Mouse (Mus musculus): ENCODE measurements around the gene Gstp1. TPM values are rescaled to one million over a fixed set of nuclear protein-coding genes. Genes with fewer than 3 reads are reported as not detected.
"Not testable (repeated sequence)": the region's sequence is repeated elsewhere in the genome, so short reads cannot be mapped to it uniquely, and the experiment has no call there.

Gene Gstp1
- polyA plus RNA-seq, 1 experiment = 187 TPM

GRCm38 (mm10) chr19:4051741-4052515 lies 14.1 kb upstream of the Gstp1 start:
- no peak overlapping the region for H3K27ac ChIP-seq (ENCODE audit: control insufficient read depth, insufficient read depth, low read depth, low read length, poor library complexity)
- peak; percentile 83 for TF ChIP-seq CTCF (IDR thresholded peaks at IDR 0.05; ENCODE audit: control insufficient read depth, insufficient read depth, low read length)
- no peak for TF ChIP-seq POLR2A (IDR thresholded peaks at IDR 0.05; ENCODE audit: borderline replicate concordance, control insufficient read depth, low read depth, low read length)
- no peaks in the 10 kb centered on the region for H3K4me1 ChIP-seq (ENCODE audit: control insufficient read depth, insufficient read depth, low read length)
- 50% methylated on average over 10 of the region's 10 CpGs for WGBS
- no peak overlapping the region for H3K4me3 ChIP-seq (replicated peaks; ENCODE audit: control insufficient read depth, low read depth, low read length)

- Histone ChIP-seq H3K4me1 (ENCODE audit: control insufficient read depth, insufficient read depth, low read length) (peaks cover 2% of the 10 kb centered on the region; the same call in 1 of the 2 replicates), H3K27ac (ENCODE audit: control insufficient read depth, insufficient read depth, low read depth, low read length, poor library complexity) (no peak overlapping the region), H3K4me3 (replicated peaks; ENCODE audit: control insufficient read depth, low read depth, low read length) (no peak overlapping the region)
- TF ChIP-seq CTCF (IDR thresholded peaks at IDR 0.05; ENCODE audit: control insufficient read depth, insufficient read depth, low read length) (peak; percentile 17; the same call in 1 of the 2 replicates), POLR2A (IDR thresholded peaks at IDR 0.05; ENCODE audit: borderline replicate concordance, control insufficient read depth, low read depth, low read length) (no peak)
- 95% methylated on average over 5 of the region's 5 CpGs for WGBS
Observed at GRCm38 (mm10) chr19:4051016-4051415, 13.2 kb upstream of the Gstp1 start.

- H3K4me1 ChIP-seq (ENCODE audit: control insufficient read depth, insufficient read depth, low read length) = not testable (repeated sequence)
- WGBS = 74% methylated on average over 5 of the region's 5 CpGs
Observed at GRCm38 (mm10) chr19:4049069-4049468, 11.3 kb upstream of the Gstp1 start.

GRCm38 (mm10) chr19:4047859-4048258 lies 10.1 kb upstream of the Gstp1 start:
- WGBS = 14% methylated on average over 4 of the region's 4 CpGs
- TF ChIP-seq POLR2A (IDR thresholded peaks at IDR 0.05; ENCODE audit: borderline replicate concordance, control insufficient read depth, low read depth, low read length) (no peak), CTCF (IDR thresholded peaks at IDR 0.05; ENCODE audit: control insufficient read depth, insufficient read depth, low read length) (peak; percentile 83)
- H3K4me3 ChIP-seq (replicated peaks; ENCODE audit: control insufficient read depth, low read depth, low read length) = no peak overlapping the region
- peaks cover 2% of the 10 kb centered on the region; the same call in 1 of the 2 replicates for H3K4me1 ChIP-seq (ENCODE audit: control insufficient read depth, insufficient read depth, low read length)
- no peak overlapping the region for H3K27ac ChIP-seq (ENCODE audit: control insufficient read depth, insufficient read depth, low read depth, low read length, poor library complexity)

More at GRCm38 (mm10) chr19:4049069-4049468, 11.3 kb upstream of the Gstp1 start:
- H3K27ac ChIP-seq (ENCODE audit: control insufficient read depth, insufficient read depth, low read depth, low read length, poor library complexity); H3K4me3 ChIP-seq (replicated peaks; ENCODE audit: control insufficient read depth, low read depth, low read length): not testable (repeated sequence)

- peak overlapping the region; percentile 57 for H3K27ac ChIP-seq (ENCODE audit: control insufficient read depth, insufficient read depth, low read depth, low read length, poor library complexity)
- H3K4me3 ChIP-seq (replicated peaks; ENCODE audit: control insufficient read depth, low read depth, low read length) = no peak overlapping the region
- TF ChIP-seq CTCF (IDR thresholded peaks at IDR 0.05; ENCODE audit: control insufficient read depth, insufficient read depth, low read length) (no peak), POLR2A (IDR thresholded peaks at IDR 0.05; ENCODE audit: borderline replicate concordance, control insufficient read depth, low read depth, low read length) (no peak)
- peaks cover 2% of the 10 kb centered on the region; the same call in 1 of the 2 replicates for H3K4me1 ChIP-seq (ENCODE audit: control insufficient read depth, insufficient read depth, low read length)
- 67% methylated on average over 8 of the region's 8 CpGs for WGBS
Observed at GRCm38 (mm10) chr19:4046866-4047254, 9.1 kb upstream of the Gstp1 start.

GRCm38 (mm10) chr19:4045966-4046865 lies 8.4 kb upstream of the Gstp1 start, which contains the start of gene Gstp2:
Gene Gstp2 (minus strand): TSS chr19:4046023.
- Histone ChIP-seq H3K4me3 (replicated peaks; ENCODE audit: control insufficient read depth, low read depth, low read length) (no peak within 1 kb of the TSS), H3K4me1 (ENCODE audit: control insufficient read depth, insufficient read depth, low read length) (peaks cover 2% of the 10 kb centered on the region; the same call in 1 of the 2 replicates), H3K27ac (ENCODE audit: control insufficient read depth, insufficient read depth, low read depth, low read length, poor library complexity) (peak within 1 kb of the TSS; percentile 81)
- 48% methylated on average over 16 of the region's 16 CpGs for WGBS
- TF ChIP-seq CTCF (IDR thresholded peaks at IDR 0.05; ENCODE audit: control insufficient read depth, insufficient read depth, low read length) (no peak), POLR2A (IDR thresholded peaks at IDR 0.05; ENCODE audit: borderline replicate concordance, control insufficient read depth, low read depth, low read length) (no peak)

- WGBS = 41% methylated on average over 5 of the region's 5 CpGs
- H3K4me3 ChIP-seq (replicated peaks; ENCODE audit: control insufficient read depth, low read depth, low read length); H3K4me1 ChIP-seq (ENCODE audit: control insufficient read depth, insufficient read depth, low read length); H3K27ac ChIP-seq (ENCODE audit: control insufficient read depth, insufficient read depth, low read depth, low read length, poor library complexity): not testable (repeated sequence)
Observed at GRCm38 (mm10) chr19:4044109-4044508, 6.3 kb upstream of the Gstp1 start.

- Histone ChIP-seq H3K27ac (ENCODE audit: control insufficient read depth, insufficient read depth, low read depth, low read length, poor library complexity) (no peak overlapping the region), H3K4me3 (replicated peaks; ENCODE audit: control insufficient read depth, low read depth, low read length) (no peak overlapping the region), H3K4me1 (ENCODE audit: control insufficient read depth, insufficient read depth, low read length) (peaks cover 2% of the 10 kb centered on the region; the same call in 1 of the 2 replicates)
- WGBS = 84% methylated on average over 14 of the region's 14 CpGs
- TF ChIP-seq POLR2A (IDR thresholded peaks at IDR 0.05; ENCODE audit: borderline replicate concordance, control insufficient read depth, low read depth, low read length) (no peak), CTCF (IDR thresholded peaks at IDR 0.05; ENCODE audit: control insufficient read depth, insufficient read depth, low read length) (no peak)
Observed at GRCm38 (mm10) chr19:4042124-4042523, 4.3 kb upstream of the Gstp1 start.

GRCm38 (mm10) chr19:4041500-4041899 lies 3.7 kb upstream of the Gstp1 start:
- H3K27ac ChIP-seq (ENCODE audit: control insufficient read depth, insufficient read depth, low read depth, low read length, poor library complexity); H3K4me3 ChIP-seq (replicated peaks; ENCODE audit: control insufficient read depth, low read depth, low read length); H3K4me1 ChIP-seq (ENCODE audit: control insufficient read depth, insufficient read depth, low read length): not testable (repeated sequence)
- 88% methylated on average over 4 of the region's 4 CpGs for WGBS

GRCm38 (mm10) chr19:4040941-4041340 lies 3.2 kb upstream of the Gstp1 start:
- not testable (repeated sequence) for H3K4me3 ChIP-seq (replicated peaks; ENCODE audit: control insufficient read depth, low read depth, low read length); H3K27ac ChIP-seq (ENCODE audit: control insufficient read depth, insufficient read depth, low read depth, low read length, poor library complexity); H3K4me1 ChIP-seq (ENCODE audit: control insufficient read depth, insufficient read depth, low read length)
- 73% methylated on average over 5 of the region's 5 CpGs for WGBS

- H3K27ac ChIP-seq (ENCODE audit: control insufficient read depth, insufficient read depth, low read depth, low read length, poor library complexity) = peak overlapping the region; percentile 62
- 26% methylated on average over 8 of the region's 8 CpGs for WGBS
- H3K4me3 ChIP-seq (replicated peaks; ENCODE audit: control insufficient read depth, low read depth, low read length) = peak overlapping the region; percentile 87
- not testable (repeated sequence) for H3K4me1 ChIP-seq (ENCODE audit: control insufficient read depth, insufficient read depth, low read length)
Observed at GRCm38 (mm10) chr19:4037154-4037787, 514 bp downstream of the Gstp1 start.

Data from bone marrow, adult 2 months (tissue).